Mouse (Mus musculus): ENCODE results near the gene Synpo2l. TPM values are rescaled to one million over a fixed set of nuclear protein-coding genes. Genes with fewer than 3 reads are reported as not detected.

Gene Synpo2l
- total RNA-seq, 2 experiments from 2014 or later: 5.8 to 14.5 TPM

Small RNA genes within 50 kb of the gene (microRNA-seq; reads per million reads assigned to microRNA genes)
- gene Mir6946: 1.4 reads per million

Other genes starting within 250 kb of the Synpo2l start
- 1 to 10 TPM; 1.9 to 2.7 TPM for gene Cfap70, start 216.1 kb downstream of the Synpo2l start, total RNA-seq (2021)
- 10 to 100 TPM; 60.7 to 67.2 TPM for gene Anxa7, start 188.2 kb downstream of the Synpo2l start, total RNA-seq (2021)
- 1 to 10 TPM; 2.3 to 3.0 TPM for gene Mss51, start 171.5 kb downstream of the Synpo2l start, total RNA-seq (2021)
- gene Ppp3cb, start 121.8 kb downstream of the Synpo2l start, total RNA-seq (2021): 10 to 100 TPM; 65.9 to 86.4 TPM
- gene Usp54, start 27.3 kb downstream of the Synpo2l start, total RNA-seq (2021): 10 to 100 TPM; 12.6 to 13.1 TPM
- gene Myoz1, start 11.8 kb downstream of the Synpo2l start, total RNA-seq (2021): 10 to 100 TPM; 27.5 to 61.9 TPM
- gene Sec24c, start 6.0 kb upstream of the Synpo2l start, total RNA-seq (2021): 100 to 1,000 TPM; 120 to 130 TPM
- 10 to 100 TPM; 16.3 to 18.6 TPM for gene Fut11, start 26.6 kb upstream of the Synpo2l start, total RNA-seq (2021)
- gene Chchd1, start 34.7 kb upstream of the Synpo2l start, total RNA-seq (2021): 10 to 100 TPM; 91.8 to 96.3 TPM
- 100 to 1,000 TPM in 1 of 2 experiments, 10 to 100 TPM in 1; 83.7 to 104 TPM for gene Zswim8, start 39.2 kb upstream of the Synpo2l start, total RNA-seq (2021)
- 10 to 100 TPM; 24.1 to 32.7 TPM for gene Ndst2, start 66.2 kb upstream of the Synpo2l start, total RNA-seq (2021)
- gene Camk2g, start 125.7 kb upstream of the Synpo2l start, total RNA-seq (2021): 10 to 100 TPM; 35.1 to 57.4 TPM
- 10 to 100 TPM; 19.3 to 39.8 TPM for gene Plau, start 168.3 kb upstream of the Synpo2l start, total RNA-seq (2021)